Mouse (Mus musculus) kidney, embryonic 16.5 days (tissue): ENCODE measurements around the gene Slc22a18. TPM values are rescaled to one million over a fixed set of nuclear protein-coding genes. Genes with fewer than 3 reads are reported as not detected.

Experiments
- ATAC-seq: fragments of 200-750 bp; cut with Nextera tagmentation; 2 replicates; pipeline ENCODE4 v1.8.0; 2017; ENCODE audit warnings: moderate TSS enrichment; ENCODE audit not compliant: low FRiP score, low TSS enrichment
- H3K27ac ChIP-seq: fragments of 300-500 bp; sonication (generic); 2 replicates; pipeline ENCODE4 v1.5.1; 2014; ENCODE audit warnings: low read length
- H3K27me3 ChIP-seq: fragments of 300-500 bp; sonication (generic); 2 replicates; pipeline ENCODE4 v1.6.1; 2014; ENCODE audit warnings: low read length, control low read depth, mixed read lengths; ENCODE audit not compliant: insufficient read depth
- H3K36me3 ChIP-seq: fragments of 300-500 bp; sonication (generic); 2 replicates; pipeline ENCODE4 v1.6.1; 2014; ENCODE audit warnings: low read length, control low read depth, mixed read lengths; ENCODE audit not compliant: insufficient read depth
- H3K4me1 ChIP-seq: fragments of 300-500 bp; sonication (generic); 2 replicates; pipeline ENCODE4 v1.6.1; 2014; ENCODE audit warnings: low read length, control low read depth, mixed read lengths; ENCODE audit not compliant: insufficient read depth
- H3K4me2 ChIP-seq: fragments of 300-500 bp; sonication (generic); replicated peaks from 2 replicates; pipeline ENCODE4 v1.6.1; 2014; ENCODE audit warnings: low read depth, low read length
- H3K4me3 ChIP-seq: fragments of 300-500 bp; sonication (generic); 2 replicates; pipeline ENCODE4 v1.5.1; 2014; ENCODE audit warnings: mild to moderate bottlenecking, low read length
- H3K9ac ChIP-seq: fragments of 300-500 bp; sonication (generic); replicated peaks from 2 replicates; pipeline ENCODE4 v1.6.1; 2014; ENCODE audit warnings: low read length
- H3K9me3 ChIP-seq: fragments of 300-500 bp; sonication (generic); 2 replicates; pipeline ENCODE4 v1.6.1; 2016; ENCODE audit warnings: low read length, control low read depth
- WGBS: fragments of 180-500 bp; shearing (Covaris S2); extraction: QIAGEN DNeasy Blood & Tissue Kit; methylation state at CpG from one replicate; pipeline ENCODE4 v1.1.7; 2014; 5-methylcytosine and 5-hydroxymethylcytosine counted together
- polyA plus RNA-seq: library from polyadenylated mRNA; unstranded; fragments of >200 nt; fragmentation: Nextera tagmentation; extraction: Ambion mirVana; gene quantifications from 2 replicates; pipeline ENCODE4 v1.2.1, GENCODE M21; 2015

Gene Slc22a18
- polyA plus RNA-seq, 1 experiment from 2014 or later = 8.3 TPM

DNA sequence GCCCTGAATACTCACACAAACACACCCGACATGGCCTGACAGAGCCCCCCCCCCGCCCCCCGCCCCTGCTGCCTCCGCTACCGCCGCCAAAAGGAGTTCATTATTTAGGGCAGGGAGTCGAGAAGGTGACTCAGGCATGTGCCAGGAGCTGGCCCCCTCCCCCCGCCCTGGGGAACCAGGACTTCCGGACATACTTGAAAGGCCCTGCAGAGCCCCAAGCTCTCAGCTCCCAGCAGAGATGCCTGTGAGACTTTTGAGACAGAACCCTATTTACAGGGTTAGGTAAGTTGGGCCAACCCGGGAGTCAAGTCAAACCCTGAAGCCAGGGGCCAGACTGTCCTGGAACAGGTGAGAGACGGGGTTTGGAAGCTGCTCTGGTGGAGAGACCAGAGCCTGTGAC lies 11.6 kb upstream of the Slc22a18 start:
- H3K4me1 ChIP-seq = peaks cover 19% of the 10 kb centered on the region
- no peak overlapping the region for H3K4me3 ChIP-seq
- H3K27me3 ChIP-seq = no peaks in the 10 kb centered on the region
- no peak overlapping the region for H3K9ac ChIP-seq
- 42% methylated on average over 11 of the region's 11 CpGs for WGBS
- no peaks in the 10 kb centered on the region for H3K36me3 ChIP-seq
- H3K4me2 ChIP-seq = peak overlapping the region; percentile 55; the same call in 1 of the 2 replicates
- H3K9me3 ChIP-seq = peaks cover 30% of the 10 kb centered on the region
- ATAC-seq = no peak
- H3K27ac ChIP-seq = no peak overlapping the region

DNA sequence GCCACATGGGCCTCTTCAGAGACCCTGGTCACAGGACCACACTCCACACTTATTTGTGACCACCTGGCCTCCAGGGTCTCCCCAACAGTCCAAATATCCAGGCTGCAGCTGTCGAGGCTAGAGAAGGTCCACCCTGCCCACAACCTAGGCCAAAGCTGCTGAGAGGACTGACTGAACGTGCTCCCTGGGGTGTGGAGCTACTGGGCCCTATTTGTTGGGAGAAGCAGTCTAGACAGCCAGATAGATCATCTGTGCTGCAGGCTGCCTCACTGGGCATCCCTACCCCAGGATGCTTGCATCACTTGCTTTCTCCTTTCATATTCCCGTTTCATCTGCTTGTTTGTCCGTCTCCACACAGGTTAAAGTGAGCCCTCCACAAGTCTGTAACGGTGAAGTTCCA lies 11.0 kb upstream of the Slc22a18 start:
- Histone ChIP-seq H3K9ac (no peak overlapping the region), H3K4me1 (peaks cover 19% of the 10 kb centered on the region), H3K9me3 (peaks cover 30% of the 10 kb centered on the region), H3K27ac (no peak overlapping the region), H3K4me2 (no peak overlapping the region), H3K36me3 (no peaks in the 10 kb centered on the region), H3K27me3 (no peaks in the 10 kb centered on the region), H3K4me3 (no peak overlapping the region)
- ATAC-seq = no peak
- WGBS = 77% methylated on average over 5 of the region's 5 CpGs

DNA sequence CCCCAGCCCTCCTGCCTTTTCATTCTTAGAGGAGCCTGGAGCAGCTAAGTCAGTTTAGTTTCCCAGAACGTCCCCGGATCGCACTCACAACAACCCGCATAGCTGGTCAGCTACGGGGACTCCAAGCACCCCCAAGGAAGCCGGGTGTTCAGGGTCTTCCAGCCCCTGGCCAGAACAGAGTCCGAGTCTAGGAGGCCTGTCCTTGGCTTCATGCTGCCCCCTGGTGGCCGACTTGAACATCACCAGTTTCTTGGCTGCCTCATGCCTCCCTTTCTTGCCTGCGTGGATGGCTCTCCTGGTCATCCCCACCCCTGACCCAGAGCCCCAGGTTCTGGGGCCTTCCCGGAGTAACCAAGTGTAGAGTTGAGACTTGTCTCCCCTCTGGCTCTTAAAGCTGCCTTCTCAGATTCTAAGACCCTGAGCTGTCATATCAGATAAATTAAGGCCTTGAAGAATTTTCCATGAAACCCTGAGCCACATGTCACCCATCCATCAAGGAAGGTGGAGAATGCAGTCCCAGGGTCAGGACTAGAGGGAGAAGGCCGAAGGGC lies 9.6 kb upstream of the Slc22a18 start:
- no peak for ATAC-seq
- Histone ChIP-seq H3K9me3 (peaks cover 28% of the 10 kb centered on the region), H3K9ac (no peak overlapping the region), H3K36me3 (no peaks in the 10 kb centered on the region), H3K4me2 (no peak overlapping the region), H3K4me3 (no peak overlapping the region), H3K27me3 (no peaks in the 10 kb centered on the region), H3K27ac (peak overlapping the region; percentile 49; the same call in 1 of the 2 replicates), H3K4me1 (peaks cover 16% of the 10 kb centered on the region)
- WGBS = 27% methylated on average over 11 of the region's 11 CpGs

DNA sequence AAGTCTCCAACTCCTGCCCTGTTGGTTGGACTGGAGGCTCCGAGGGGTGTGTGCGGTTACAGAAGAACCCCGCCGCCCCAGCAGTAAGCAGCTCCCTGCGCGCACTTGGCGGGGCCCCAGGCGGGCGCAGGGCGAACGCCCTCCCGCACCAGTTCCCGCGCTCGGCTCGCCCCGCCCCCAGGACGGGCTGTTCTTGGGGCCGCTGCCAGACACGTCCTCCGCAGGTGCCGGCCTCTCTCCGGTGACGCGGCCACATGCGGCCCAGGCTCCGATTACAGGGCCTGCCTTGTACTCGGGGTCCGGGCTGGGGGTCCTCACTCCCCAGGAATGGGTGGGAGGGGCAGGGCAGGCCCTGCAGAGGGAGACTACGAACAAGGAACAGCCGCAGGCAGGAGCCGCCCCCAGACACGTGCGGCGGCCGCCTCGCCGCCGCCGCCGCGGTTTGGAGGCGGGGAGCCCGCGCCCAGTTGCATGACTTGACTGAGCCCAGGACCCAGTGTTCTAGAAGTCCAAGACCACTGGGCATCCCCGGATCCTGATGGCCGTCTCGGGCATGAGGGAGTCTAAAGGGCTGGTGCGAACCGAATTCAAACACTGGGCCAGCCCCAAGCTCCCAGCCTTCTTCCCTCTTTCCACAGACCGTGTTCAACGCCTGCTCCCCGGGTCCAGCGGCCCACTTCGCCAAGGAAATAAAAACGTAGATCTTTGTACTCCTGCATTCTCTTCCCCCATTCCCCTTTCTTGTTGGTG lies 8.6 kb upstream of the Slc22a18 start:
- peak overlapping the region; percentile 66 for H3K9ac ChIP-seq
- 19% methylated on average over 56 of the region's 56 CpGs for WGBS

DNA sequence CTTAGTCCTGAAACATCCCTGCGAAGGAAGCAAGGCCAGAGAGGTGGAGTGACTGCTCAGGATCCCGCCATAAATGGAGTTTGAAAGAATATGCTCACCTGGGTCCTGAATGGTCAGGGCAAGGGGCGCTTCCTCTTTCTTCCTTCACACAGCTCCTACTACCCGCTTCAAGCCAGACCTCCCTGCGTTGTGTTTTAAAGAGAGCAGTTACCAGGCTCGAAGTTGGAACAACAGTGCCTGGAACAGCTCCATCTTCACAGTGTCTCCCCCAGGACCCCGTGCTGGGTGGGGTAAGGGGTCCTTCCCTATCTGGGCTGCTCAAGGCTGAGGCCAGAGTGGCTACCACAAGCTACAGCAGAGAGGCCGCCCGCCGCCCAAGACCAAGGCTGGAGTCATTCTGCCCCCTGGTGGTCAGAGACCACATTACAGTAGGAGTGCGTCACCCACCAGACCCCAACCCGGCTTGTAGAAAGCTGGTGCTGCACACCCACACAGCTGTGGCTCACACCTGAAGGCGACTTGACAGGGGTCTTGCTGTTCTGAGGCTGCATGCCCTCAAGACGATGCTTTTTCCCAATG lies 7.3 kb upstream of the Slc22a18 start:
- Histone ChIP-seq H3K4me2 (no peak overlapping the region), H3K4me3 (no peak overlapping the region), H3K36me3 (no peaks in the 10 kb centered on the region), H3K9ac (no peak overlapping the region), H3K9me3 (peaks cover 5% of the 10 kb centered on the region; the same call in 1 of the 2 replicates), H3K27ac (no peak overlapping the region), H3K27me3 (no peaks in the 10 kb centered on the region), H3K4me1 (peaks cover 16% of the 10 kb centered on the region)
- WGBS = 42% methylated on average over 14 of the region's 14 CpGs
- ATAC-seq = 0 out of 2 replicates have a peak, but pooled peaks have one; percentile 23

More for the DNA sequence above, 8.6 kb upstream of the Slc22a18 start:
- peak overlapping the region; percentile 59 for H3K27ac ChIP-seq
- peak overlapping the region; percentile 47 for H3K4me3 ChIP-seq
- peak; percentile 10; the same call in 1 of the 2 replicates for ATAC-seq
- H3K4me1 ChIP-seq = peaks cover 16% of the 10 kb centered on the region
- H3K27me3 ChIP-seq = no peaks in the 10 kb centered on the region
- peak overlapping the region; percentile 60 for H3K4me2 ChIP-seq
- H3K36me3 ChIP-seq = no peaks in the 10 kb centered on the region
- peaks cover 17% of the 10 kb centered on the region for H3K9me3 ChIP-seq

DNA sequence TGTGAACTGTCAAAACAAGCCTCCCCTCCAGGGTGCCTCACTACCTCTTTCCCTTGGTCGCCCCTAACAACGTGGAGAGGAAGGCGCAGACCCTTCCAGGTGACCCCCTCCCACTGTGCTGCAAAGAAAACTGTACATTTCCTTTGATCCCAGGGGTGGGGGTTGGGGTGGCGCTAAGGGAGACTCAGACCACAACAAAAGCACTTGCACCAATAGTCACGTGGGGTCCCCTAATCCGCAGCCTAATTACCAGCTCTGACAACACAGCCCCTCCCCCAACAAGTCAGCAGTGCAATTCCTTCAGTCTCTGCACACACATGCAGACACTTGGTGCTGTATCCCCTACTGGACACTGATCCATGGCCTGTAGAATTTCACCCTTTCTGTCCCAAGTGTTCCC lies 5.8 kb upstream of the Slc22a18 start:
- 15% methylated on average over 6 of the region's 6 CpGs for WGBS
- Histone ChIP-seq H3K4me1 (peaks cover 7% of the 10 kb centered on the region; the same call in 1 of the 2 replicates), H3K9ac (no peak overlapping the region), H3K27me3 (no peaks in the 10 kb centered on the region), H3K4me3 (no peak overlapping the region), H3K36me3 (no peaks in the 10 kb centered on the region), H3K27ac (no peak overlapping the region), H3K9me3 (no peaks in the 10 kb centered on the region; the same call in 1 of the 2 replicates), H3K4me2 (no peak overlapping the region)
- ATAC-seq = no peak

DNA sequence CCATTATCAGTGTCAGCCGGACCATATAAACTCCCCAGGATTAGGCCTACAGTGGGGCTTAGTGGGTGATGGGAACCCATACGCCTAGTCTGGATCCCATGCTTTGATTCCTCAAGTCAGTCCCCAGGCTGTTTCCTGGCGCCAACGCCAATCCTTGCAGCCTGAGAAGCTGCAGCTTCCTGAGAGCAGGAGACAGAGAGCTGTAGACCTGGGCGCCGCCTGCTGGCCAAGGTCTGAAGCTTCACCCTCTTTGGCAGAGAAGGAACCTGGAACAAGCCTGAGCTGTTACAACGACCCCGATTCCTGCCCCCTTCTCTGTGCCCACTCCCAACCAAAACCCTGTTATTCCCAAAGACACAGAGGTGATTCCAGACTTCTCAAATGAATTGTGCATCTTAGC lies 3.6 kb upstream of the Slc22a18 start:
- no peak overlapping the region for H3K4me3 ChIP-seq
- no peak overlapping the region for H3K4me2 ChIP-seq
- no peaks in the 10 kb centered on the region for H3K27me3 ChIP-seq
- H3K9me3 ChIP-seq = no peaks in the 10 kb centered on the region; the same call in 1 of the 2 replicates
- 12% methylated on average over 8 of the region's 8 CpGs for WGBS
- ATAC-seq = 0 out of 2 replicates have a peak, but pooled peaks have one; percentile 25
- no peaks in the 10 kb centered on the region for H3K36me3 ChIP-seq
- no peak overlapping the region for H3K27ac ChIP-seq
- peaks cover 11% of the 10 kb centered on the region; the same call in 1 of the 2 replicates for H3K4me1 ChIP-seq
- no peak overlapping the region for H3K9ac ChIP-seq

DNA sequence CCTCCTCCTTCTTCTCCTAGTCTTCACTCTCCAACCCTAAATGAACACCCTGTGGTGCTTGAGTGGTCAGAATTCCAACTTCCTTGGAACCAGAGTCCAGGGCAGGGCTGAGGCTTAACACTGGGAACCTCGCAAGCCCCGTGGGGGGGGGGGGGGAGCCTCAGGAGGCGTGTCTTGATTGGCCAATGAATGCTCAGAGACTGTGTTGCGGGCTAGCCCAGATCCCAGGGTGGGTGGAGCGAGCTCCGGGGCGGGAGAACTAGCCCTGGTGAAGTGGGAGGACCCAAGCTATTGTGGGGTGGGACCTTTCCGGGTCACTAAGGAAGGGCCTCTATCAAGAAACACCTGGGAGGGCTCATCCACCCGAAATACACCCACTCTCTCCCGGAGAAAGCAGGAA lies 1.3 kb downstream of the Slc22a18 start:
- H3K27me3 ChIP-seq = no peaks in the 10 kb centered on the region
- H3K9ac ChIP-seq = no peak overlapping the region
- WGBS = 26% methylated on average over 10 of the region's 10 CpGs
- H3K4me2 ChIP-seq = 0 out of 2 replicates have a peak overlapping the region, but pooled peaks have one; percentile 12
- H3K4me3 ChIP-seq = no peak overlapping the region
- peaks cover 6% of the 10 kb centered on the region; the same call in 1 of the 2 replicates for H3K4me1 ChIP-seq
- no peaks in the 10 kb centered on the region for H3K9me3 ChIP-seq
- no peak; the same call in 1 of the 2 replicates for ATAC-seq
- H3K27ac ChIP-seq = no peak overlapping the region
- no peaks in the 10 kb centered on the region for H3K36me3 ChIP-seq

DNA sequence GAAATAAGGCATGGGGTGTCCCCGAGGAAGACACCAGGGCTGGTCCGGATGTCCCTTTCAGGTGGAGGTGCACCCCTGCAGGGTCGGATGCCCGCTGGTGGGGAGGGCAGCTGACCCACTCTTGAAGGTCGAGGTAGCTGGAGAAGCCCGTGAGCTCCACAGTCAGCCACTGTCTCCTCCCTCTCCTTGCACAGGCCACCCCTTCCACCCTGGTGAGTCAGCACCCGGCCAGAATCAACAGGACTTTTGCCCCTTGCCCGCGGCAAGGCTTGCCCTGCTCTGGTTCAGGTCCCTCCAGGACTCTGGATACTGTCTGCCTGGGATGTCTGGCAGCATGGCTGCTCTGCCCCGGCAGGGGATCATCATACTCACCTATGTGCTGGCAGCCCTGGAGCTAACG lies 2.3 kb downstream of the Slc22a18 start:
- Histone ChIP-seq H3K4me1 (peaks cover 6% of the 10 kb centered on the region; the same call in 1 of the 2 replicates), H3K27me3 (no peaks in the 10 kb centered on the region), H3K4me3 (no peak overlapping the region), H3K27ac (no peak overlapping the region), H3K9ac (no peak overlapping the region), H3K4me2 (no peak overlapping the region), H3K9me3 (no peaks in the 10 kb centered on the region), H3K36me3 (no peaks in the 10 kb centered on the region)
- peak; percentile 64 for ATAC-seq
- WGBS = 68% methylated on average over 11 of the region's 11 CpGs
